Mouse (Mus musculus) stomach, embryonic 16.5 days (tissue): ENCODE results near the gene Nek9. TPM values are rescaled to one million over a fixed set of nuclear protein-coding genes. Genes with fewer than 3 reads are reported as not detected.

Experiments
- ATAC-seq: fragments of 200-750 bp; cut with Nextera tagmentation; 2 replicates; pipeline ENCODE4 v1.8.0; 2017; ENCODE audit warnings: moderate number of reproducible peaks, moderate TSS enrichment; ENCODE audit not compliant: insufficient read depth, low FRiP score
- H3K27ac ChIP-seq: fragments of 300-500 bp; sonication (generic); 2 replicates; pipeline ENCODE4 v1.5.1; 2014; ENCODE audit warnings: low read length
- H3K27me3 ChIP-seq: fragments of 300-500 bp; sonication (generic); 2 replicates; pipeline ENCODE4 v1.6.1; 2014; ENCODE audit warnings: low read length, control low read depth, mixed read lengths; ENCODE audit not compliant: control insufficient read depth, insufficient read depth
- H3K36me3 ChIP-seq: fragments of 300-500 bp; sonication (generic); 2 replicates; pipeline ENCODE4 v1.6.1; 2014; ENCODE audit warnings: low read length; ENCODE audit not compliant: control insufficient read depth, insufficient read depth
- H3K4me1 ChIP-seq: fragments of 300-500 bp; sonication (generic); 2 replicates; pipeline ENCODE4 v1.6.1; 2014; ENCODE audit warnings: low read length, control low read depth, mixed read lengths; ENCODE audit not compliant: control insufficient read depth, insufficient read depth
- H3K4me2 ChIP-seq: fragments of 300-500 bp; sonication (generic); 2 replicates; pipeline ENCODE4 v1.6.1; 2014; ENCODE audit warnings: low read depth, low read length, mixed read lengths
- H3K4me3 ChIP-seq: fragments of 300-500 bp; sonication (generic); replicated peaks from 2 replicates; pipeline ENCODE4 v1.5.1; 2014; ENCODE audit warnings: mild to moderate bottlenecking, low read length
- H3K9ac ChIP-seq: fragments of 300-500 bp; sonication (generic); 2 replicates; pipeline ENCODE4 v1.6.1; 2014; ENCODE audit warnings: low read length
- H3K9me3 ChIP-seq: fragments of 300-500 bp; sonication (generic); replicated peaks from 2 replicates; pipeline ENCODE4 v1.6.1; 2016; ENCODE audit warnings: low read length, control low read depth; ENCODE audit not compliant: control insufficient read depth
- WGBS: fragments of 180-500 bp; shearing (Covaris S2); extraction: QIAGEN DNeasy Blood & Tissue Kit; methylation state at CpG from one replicate; pipeline ENCODE4 v1.1.7; 2014; 5-methylcytosine and 5-hydroxymethylcytosine counted together
- polyA plus RNA-seq: library from polyadenylated mRNA; unstranded; fragments of >200 nt; fragmentation: Nextera tagmentation; extraction: Ambion mirVana; gene quantifications from 2 replicates; pipeline ENCODE4 v1.2.1, GENCODE M21; 2015

Nek9 gene
- polyA plus RNA-seq, 1 experiment from 2014 or later, result 17.1 TPM

DNA sequence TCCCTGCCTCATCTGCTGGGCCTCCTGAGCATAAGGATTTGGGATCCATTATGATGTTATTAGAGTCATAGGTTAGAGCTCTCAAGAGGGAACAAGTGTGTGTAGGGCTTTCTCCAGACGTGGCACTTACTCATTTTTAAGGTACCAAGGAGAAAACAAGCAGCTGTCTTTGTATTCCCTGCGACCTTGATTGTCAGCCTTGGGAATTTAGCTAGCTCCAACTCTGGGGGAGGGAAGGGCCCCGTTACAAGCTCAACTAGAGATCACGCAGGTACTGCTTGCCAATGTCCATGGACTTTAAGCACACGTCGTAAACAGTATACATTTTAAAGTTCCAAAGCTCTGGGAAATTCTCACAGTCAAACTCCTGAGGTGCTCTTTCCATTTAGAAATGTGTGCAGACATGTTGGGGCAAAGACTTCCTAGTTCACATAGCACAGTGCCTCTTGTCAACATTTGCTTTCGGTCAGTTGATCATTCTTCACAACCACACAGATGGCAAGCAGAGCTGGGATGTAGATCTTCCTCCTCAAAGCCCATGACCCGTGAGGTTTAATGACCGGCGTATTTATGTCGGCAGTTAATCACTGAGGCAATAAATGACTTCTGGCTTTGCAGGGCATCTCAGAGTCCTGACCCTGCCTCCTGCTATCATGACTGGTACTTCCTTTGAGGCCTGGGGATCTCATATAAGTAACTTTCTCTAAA is 40.9 kb downstream of the Nek9 start:
- no peak for ATAC-seq
- no peak overlapping the region for H3K4me3 ChIP-seq
- peaks cover 8% of the 10 kb centered on the region; the same call in 1 of the 2 replicates for H3K9me3 ChIP-seq
- peaks cover 14% of the 10 kb centered on the region; the same call in 1 of the 2 replicates for H3K36me3 ChIP-seq
- H3K27ac ChIP-seq, result 0 out of 2 replicates have a peak overlapping the region, but pooled peaks have one; percentile 36
- no peaks in the 10 kb centered on the region for H3K27me3 ChIP-seq
- H3K4me2 ChIP-seq, result no peak overlapping the region
- no peak overlapping the region for H3K9ac ChIP-seq
- 48% methylated on average over 11 of the region's 11 CpGs for WGBS
- peaks cover 16% of the 10 kb centered on the region for H3K4me1 ChIP-seq

DNA sequence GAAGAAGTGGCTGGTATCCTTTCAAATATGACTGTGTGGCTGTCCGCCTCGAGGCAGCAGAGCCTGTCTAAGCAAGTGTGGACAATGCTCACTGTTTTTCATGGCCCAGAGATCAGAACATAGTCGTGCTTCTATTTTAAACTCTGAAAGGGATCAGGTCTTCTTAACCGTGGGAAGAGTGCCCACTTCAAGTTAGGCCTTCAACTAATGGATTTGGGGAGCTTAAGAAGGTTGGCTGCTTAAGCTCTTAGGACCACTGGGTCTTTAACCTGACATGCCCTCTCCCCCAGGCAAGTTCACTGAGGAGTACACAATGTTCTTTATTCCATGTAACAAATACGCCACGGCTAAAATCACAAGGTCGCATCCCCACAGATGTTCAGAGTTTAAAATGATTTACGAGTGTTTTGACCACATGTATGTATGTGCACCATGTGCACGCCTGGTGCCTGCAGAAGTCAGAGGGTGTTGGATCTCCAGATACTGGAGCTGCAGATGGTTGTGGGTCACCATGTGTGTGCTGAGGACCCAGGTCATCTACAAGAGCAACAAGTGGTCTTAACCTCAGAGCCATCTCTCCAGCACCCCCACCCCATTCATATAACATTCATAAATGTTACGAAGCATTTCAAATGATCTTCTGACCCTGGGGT is 41.7 kb downstream of the Nek9 start:
- H3K4me2 ChIP-seq, result no peak overlapping the region
- peaks cover 16% of the 10 kb centered on the region for H3K4me1 ChIP-seq
- H3K4me3 ChIP-seq, result no peak overlapping the region
- H3K27ac ChIP-seq, result peak overlapping the region; percentile 5; the same call in 1 of the 2 replicates
- WGBS, result 70% methylated on average over 10 of the region's 10 CpGs
- no peaks in the 10 kb centered on the region for H3K27me3 ChIP-seq
- H3K9me3 ChIP-seq, result peaks cover 8% of the 10 kb centered on the region; the same call in 1 of the 2 replicates
- H3K9ac ChIP-seq, result no peak overlapping the region
- H3K36me3 ChIP-seq, result peaks cover 14% of the 10 kb centered on the region; the same call in 1 of the 2 replicates
- no peak for ATAC-seq

DNA sequence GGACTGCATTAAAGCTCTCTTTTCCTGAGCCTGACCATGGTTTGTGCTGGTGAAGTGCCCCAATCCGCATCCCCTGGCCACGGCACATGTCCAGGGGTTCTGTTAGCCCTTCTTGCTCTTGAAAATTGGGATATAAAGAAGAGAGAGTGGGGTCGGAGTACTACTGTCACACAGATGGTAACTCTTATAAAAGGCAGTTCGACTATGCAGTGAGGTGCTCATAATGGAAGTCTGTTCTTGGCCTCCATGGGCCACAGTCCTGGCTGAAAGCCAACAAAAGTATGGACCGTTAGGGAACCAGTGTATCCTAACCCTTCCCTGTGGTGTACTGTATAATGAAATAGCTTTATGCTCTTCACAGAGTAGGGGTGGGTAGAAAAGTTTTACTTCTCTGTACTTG is 42.2 kb downstream of the Nek9 start:
- Histone ChIP-seq H3K27me3 (no peaks in the 10 kb centered on the region), H3K36me3 (peaks cover 14% of the 10 kb centered on the region; the same call in 1 of the 2 replicates), H3K9me3 (peaks cover 8% of the 10 kb centered on the region; the same call in 1 of the 2 replicates), H3K4me3 (no peak overlapping the region), H3K9ac (no peak overlapping the region), H3K4me2 (no peak overlapping the region), H3K4me1 (peaks cover 16% of the 10 kb centered on the region), H3K27ac (peak overlapping the region; percentile 5; the same call in 1 of the 2 replicates)
- no peak for ATAC-seq
- 67% methylated on average over 5 of the region's 5 CpGs for WGBS

DNA sequence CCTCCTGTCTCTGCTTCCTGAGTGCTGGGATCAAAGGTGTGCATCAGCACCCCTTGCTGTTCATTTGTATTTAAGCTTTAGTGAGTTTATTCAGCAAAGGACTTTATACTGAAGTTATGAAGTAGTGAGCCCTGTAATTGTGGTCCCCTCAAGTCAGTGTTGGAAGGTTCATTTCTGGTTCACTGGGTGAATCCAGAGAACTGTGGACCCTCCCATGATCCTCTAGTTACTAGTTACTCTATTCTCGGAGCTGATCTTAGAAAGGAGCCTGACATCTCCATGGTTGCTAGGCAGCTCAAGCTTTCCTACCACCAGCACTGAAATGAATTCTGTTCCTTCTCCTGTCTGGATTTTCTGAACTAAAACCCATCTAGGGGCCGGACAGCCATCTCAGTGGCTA is 43.7 kb downstream of the Nek9 start:
- WGBS, result 84% methylated on average over 2 of the region's 2 CpGs
- no peak overlapping the region for H3K27ac ChIP-seq
- ATAC-seq, result no peak
- H3K9me3 ChIP-seq, result peaks cover 8% of the 10 kb centered on the region; the same call in 1 of the 2 replicates
- H3K4me3 ChIP-seq, result no peak overlapping the region
- peaks cover 16% of the 10 kb centered on the region for H3K4me1 ChIP-seq
- H3K27me3 ChIP-seq, result no peaks in the 10 kb centered on the region
- H3K9ac ChIP-seq, result no peak overlapping the region
- H3K36me3 ChIP-seq, result 0 out of 2 replicates have a peak, but pooled peaks cover 5% of the 10 kb centered on the region
- H3K4me2 ChIP-seq, result no peak overlapping the region

DNA sequence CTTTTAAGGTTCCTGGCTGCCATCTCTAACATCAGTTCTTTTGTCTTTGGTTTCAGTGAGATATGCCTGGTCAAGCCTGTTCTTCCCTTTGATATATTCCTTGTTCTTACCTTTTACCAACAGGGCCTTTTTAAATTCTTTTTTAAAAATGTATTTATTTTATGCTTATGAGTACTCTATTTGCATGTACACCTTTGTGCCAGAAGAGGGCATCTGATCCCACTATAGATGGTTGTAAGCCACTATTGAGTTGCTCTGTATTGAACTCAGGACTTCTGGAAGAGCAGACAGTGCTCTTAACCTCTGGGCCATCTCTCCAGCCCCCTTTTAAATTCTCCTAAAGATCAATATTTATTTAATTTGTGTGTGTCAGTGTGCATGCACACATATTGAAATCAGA is 46.3 kb downstream of the Nek9 start:
- Histone ChIP-seq H3K9me3 (peaks cover 8% of the 10 kb centered on the region; the same call in 1 of the 2 replicates), H3K27ac (no peak overlapping the region), H3K4me2 (no peak overlapping the region), H3K4me1 (peaks cover 16% of the 10 kb centered on the region), H3K27me3 (no peaks in the 10 kb centered on the region), H3K36me3 (no peaks in the 10 kb centered on the region), H3K9ac (no peak overlapping the region), H3K4me3 (no peak overlapping the region)
- no peak for ATAC-seq

DNA sequence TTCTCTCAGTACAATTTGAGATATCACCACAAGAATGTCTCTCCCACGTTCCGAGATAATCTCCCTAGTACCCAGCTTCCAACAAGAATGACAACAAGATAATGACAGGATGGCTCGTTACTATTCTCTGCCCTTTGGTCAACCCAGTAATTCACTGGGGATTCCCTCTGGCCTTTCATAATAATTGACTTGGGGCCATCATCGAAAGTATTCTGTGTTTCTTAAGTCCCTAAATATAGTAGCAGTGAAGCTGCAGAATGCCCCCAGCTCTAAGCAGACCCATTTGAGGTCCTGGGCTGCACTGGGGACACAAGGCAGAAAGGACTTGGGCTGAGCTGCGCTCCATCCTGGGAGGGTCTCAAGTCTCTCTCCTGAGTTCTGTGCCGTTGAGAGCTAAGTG is 46.9 kb downstream of the Nek9 start:
- Histone ChIP-seq H3K27me3 (no peaks in the 10 kb centered on the region), H3K27ac (no peak overlapping the region), H3K9me3 (peaks cover 8% of the 10 kb centered on the region; the same call in 1 of the 2 replicates), H3K36me3 (no peaks in the 10 kb centered on the region), H3K4me3 (no peak overlapping the region), H3K9ac (no peak overlapping the region), H3K4me1 (peaks cover 11% of the 10 kb centered on the region), H3K4me2 (no peak overlapping the region)
- ATAC-seq, result no peak
- 76% methylated on average over 6 of the region's 6 CpGs for WGBS

DNA sequence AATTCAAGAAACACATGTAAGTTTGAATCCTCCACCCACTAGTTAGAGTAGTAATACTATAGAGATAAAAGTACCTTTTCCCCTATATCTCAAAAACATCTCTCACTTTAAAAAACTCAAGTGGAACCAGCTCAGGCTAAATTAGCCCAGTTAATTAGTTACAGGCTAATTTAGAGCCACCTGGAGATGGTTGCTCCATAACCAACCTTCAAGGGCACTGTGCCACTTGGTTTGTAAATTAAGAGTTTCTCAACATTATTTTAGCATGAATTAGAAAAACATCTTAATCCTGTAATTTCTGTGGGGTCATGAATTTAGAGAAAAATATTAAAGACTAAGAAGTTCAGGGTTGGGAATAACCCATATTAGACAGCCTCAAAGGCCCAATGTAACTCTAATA is 47.6 kb downstream of the Nek9 start:
- Histone ChIP-seq H3K4me2 (no peak overlapping the region), H3K27me3 (no peaks in the 10 kb centered on the region), H3K9ac (no peak overlapping the region), H3K9me3 (peaks cover 8% of the 10 kb centered on the region; the same call in 1 of the 2 replicates), H3K4me1 (peaks cover 11% of the 10 kb centered on the region; the same call in 1 of the 2 replicates), H3K27ac (no peak overlapping the region), H3K4me3 (no peak overlapping the region), H3K36me3 (no peaks in the 10 kb centered on the region)
- ATAC-seq, result no peak

DNA sequence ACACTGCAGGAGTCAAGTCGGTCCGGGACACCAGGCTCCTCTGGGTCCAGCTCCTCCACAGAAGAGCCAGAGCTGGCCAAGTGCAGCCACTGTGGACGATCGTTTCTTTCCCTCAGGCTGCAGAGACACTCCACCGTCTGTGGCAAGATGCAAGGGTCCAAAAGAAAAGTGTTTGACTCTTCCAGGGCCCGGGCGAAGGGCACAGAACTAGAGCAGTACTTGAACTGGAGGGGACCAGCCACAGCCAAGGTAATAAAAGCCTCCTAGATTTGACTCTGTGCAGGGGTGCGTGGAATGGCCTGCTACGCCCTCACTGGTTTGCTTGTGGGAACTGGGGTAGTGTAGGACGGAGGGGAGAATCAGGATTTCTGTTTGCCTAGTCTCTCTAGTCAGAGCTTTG is 48.5 kb downstream of the Nek9 start:
- H3K27ac ChIP-seq, result 0 out of 2 replicates have a peak overlapping the region, but pooled peaks have one; percentile 55
- H3K4me1 ChIP-seq, result peaks cover 11% of the 10 kb centered on the region; the same call in 1 of the 2 replicates
- no peaks in the 10 kb centered on the region for H3K36me3 ChIP-seq
- WGBS, result 77% methylated on average over 10 of the region's 10 CpGs
- H3K9me3 ChIP-seq, result peaks cover 8% of the 10 kb centered on the region; the same call in 1 of the 2 replicates
- ATAC-seq, result no peak
- peak overlapping the region; percentile 16; the same call in 1 of the 2 replicates for H3K9ac ChIP-seq
- peak overlapping the region; percentile 72 for H3K4me2 ChIP-seq
- no peaks in the 10 kb centered on the region for H3K27me3 ChIP-seq
- H3K4me3 ChIP-seq, result no peak overlapping the region
